Mouse (Mus musculus): ENCODE measurements around the gene 4632433K11Rik. TPM values are rescaled to one million over a fixed set of nuclear protein-coding genes. Genes with fewer than 3 reads are reported as not detected.
A peak's percentile ranks its signal among the peaks of the same experiment; 100 is the strongest.

The 4632433K11Rik gene
- polyA plus RNA-seq, 1 experiment from 2014 or later = 0.76 TPM

- Histone ChIP-seq H3K36me3 (ENCODE audit: inconsistent target) (peaks cover 20% of the 10 kb centered on the region; the same call in 1 of the 2 replicates), H3K4me3 (ENCODE audit: inconsistent target) (peak overlapping the region; percentile 92), H3K79me2 (ENCODE audit: inconsistent target) (peaks cover 80% of the 10 kb centered on the region), H3K27ac (peak overlapping the region; percentile 89)
- WGBS (ENCODE audit: missing documents) = 17% methylated on average over 6 of the region's 6 CpGs
Measured at GRCm38 (mm10) chr7:5080815-5081214, 46.9 kb downstream of the 4632433K11Rik start.

GRCm38 (mm10) chr7:5081241-5081640 is 47.3 kb downstream of the 4632433K11Rik start:
- peaks cover 81% of the 10 kb centered on the region for H3K79me2 ChIP-seq (ENCODE audit: inconsistent target)
- H3K27ac ChIP-seq = peak overlapping the region; percentile 89
- peak overlapping the region; percentile 92 for H3K4me3 ChIP-seq (ENCODE audit: inconsistent target)
- H3K36me3 ChIP-seq (ENCODE audit: inconsistent target) = peaks cover 24% of the 10 kb centered on the region; the same call in 1 of the 2 replicates
- WGBS (ENCODE audit: missing documents) = 75% methylated on average over 6 of the region's 6 CpGs

- Histone ChIP-seq H3K36me3 (ENCODE audit: inconsistent target) (peaks cover 26% of the 10 kb centered on the region; the same call in 1 of the 2 replicates), H3K79me2 (ENCODE audit: inconsistent target) (peaks cover 81% of the 10 kb centered on the region), H3K27ac (peak overlapping the region; percentile 89), H3K4me3 (ENCODE audit: inconsistent target) (peak overlapping the region; percentile 92; the same call in 1 of the 2 replicates)
- 100% methylated on average over 2 of the region's 2 CpGs for WGBS (ENCODE audit: missing documents)
Measured at GRCm38 (mm10) chr7:5081939-5082338, 48.0 kb downstream of the 4632433K11Rik start.

- Histone ChIP-seq H3K4me3 (ENCODE audit: inconsistent target) (no peak overlapping the region; the same call in 1 of the 2 replicates), H3K79me2 (ENCODE audit: inconsistent target) (peaks cover 81% of the 10 kb centered on the region), H3K27ac (peak overlapping the region; percentile 89), H3K36me3 (ENCODE audit: inconsistent target) (peaks cover 17% of the 10 kb centered on the region; the same call in 1 of the 2 replicates)
- WGBS (ENCODE audit: missing documents) = 73% methylated on average over 18 of the region's 18 CpGs
Measured at GRCm38 (mm10) chr7:5083325-5084105, 49.6 kb downstream of the 4632433K11Rik start.

Other genes with a start within 250 kb of the 4632433K11Rik start
- gene Tmem238, start 244.5 kb upstream of the 4632433K11Rik start, polyA plus RNA-seq (2018) = 0.67 to 1.6 TPM (median 0.70 TPM) in 3 replicates
- gene Rpl28, start 241.2 kb upstream of the 4632433K11Rik start, polyA plus RNA-seq (2018) = 395 to 534 TPM (median 483 TPM) in 3 replicates
- 69.0 to 174 TPM (median 124 TPM) in 3 replicates for gene Ube2s, start 221.5 kb upstream of the 4632433K11Rik start, polyA plus RNA-seq (2018)
- not detected in 3 replicates for gene Shisa7, start 189.4 kb upstream of the 4632433K11Rik start, polyA plus RNA-seq (2018)
- 6.2 to 11.2 TPM (median 10.2 TPM) in 3 replicates for gene Isoc2b, start 163.9 kb upstream of the 4632433K11Rik start, polyA plus RNA-seq (2018)
- gene Isoc2a, start 157.0 kb upstream of the 4632433K11Rik start, polyA plus RNA-seq (2018) = 9.6 to 13.3 TPM (median 13.0 TPM) in 3 replicates
- gene Gm36210, start 127.6 kb upstream of the 4632433K11Rik start, polyA plus RNA-seq (2018) = not detected in 3 replicates
- 3.1 to 5.6 TPM (median 4.4 TPM) in 3 replicates for gene Zfp628, start 118.9 kb upstream of the 4632433K11Rik start, polyA plus RNA-seq (2018)
- gene Nat14, start 112.1 kb upstream of the 4632433K11Rik start, polyA plus RNA-seq (2018) = 0.15 to 1.1 TPM (median 0.17 TPM) in 3 replicates
- gene Ssc5d, start 108.3 kb upstream of the 4632433K11Rik start, polyA plus RNA-seq (2018) = 0.13 to 0.33 TPM (median 0.28 TPM) in 3 replicates
- gene Sbk2, start 69.7 kb upstream of the 4632433K11Rik start, polyA plus RNA-seq (2018) = 0.36 to 1.8 TPM (median 1.1 TPM) in 3 replicates
- gene Sbk3, start 63.0 kb upstream of the 4632433K11Rik start, polyA plus RNA-seq (2018) = not detected in 3 replicates
- gene Zfp579, start 38.0 kb upstream of the 4632433K11Rik start, polyA plus RNA-seq (2018) = 4.3 to 9.9 TPM (median 7.3 TPM) in 3 replicates
- gene Zfp524, start 19.7 kb upstream of the 4632433K11Rik start, polyA plus RNA-seq (2018) = 13.7 to 24.6 TPM (median 14.3 TPM) in 3 replicates
- gene Fiz1, start 19.4 kb upstream of the 4632433K11Rik start, polyA plus RNA-seq (2018) = 16.5 to 21.5 TPM (median 18.2 TPM) in 3 replicates
- gene Gm44973, start 18.6 kb upstream of the 4632433K11Rik start, polyA plus RNA-seq (2018) = not detected in 3 replicates
- gene Zfp865, start 13.7 kb upstream of the 4632433K11Rik start, polyA plus RNA-seq (2018) = 11.9 to 13.8 TPM (median 12.4 TPM) in 3 replicates
- gene Ccdc106, start 13.6 kb upstream of the 4632433K11Rik start, polyA plus RNA-seq (2018) = 0.28 to 1.1 TPM (median 0.37 TPM) in 3 replicates
- 1.8 to 2.2 TPM (median 1.8 TPM) in 3 replicates for gene Zfp784, start 4.3 kb downstream of the 4632433K11Rik start, polyA plus RNA-seq (2018)
- gene Zfp580, start 17.4 kb downstream of the 4632433K11Rik start, polyA plus RNA-seq (2018) = 2.0 TPM in 3 replicates
- gene U2af2, start 28.0 kb downstream of the 4632433K11Rik start, polyA plus RNA-seq (2018) = 93.4 to 180 TPM (median 101 TPM) in 3 replicates
- gene Epn1, start 46.1 kb downstream of the 4632433K11Rik start, polyA plus RNA-seq (2018) = 84.6 to 130 TPM (median 119 TPM) in 3 replicates
- not detected in 3 replicates for gene Rfpl4, start 82.8 kb downstream of the 4632433K11Rik start, polyA plus RNA-seq (2018)
- 0.32 to 1.4 TPM (median 0.40 TPM) in 3 replicates for gene Rasl2-9, start 91.8 kb downstream of the 4632433K11Rik start, polyA plus RNA-seq (2018)
- gene Vmn1r55, start 115.6 kb downstream of the 4632433K11Rik start, polyA plus RNA-seq (2018) = not detected in 3 replicates
- gene Vmn1r56, start 162.6 kb downstream of the 4632433K11Rik start, polyA plus RNA-seq (2018) = not detected in 3 replicates
- not detected in 3 replicates for gene Vmn1r57, start 184.4 kb downstream of the 4632433K11Rik start, polyA plus RNA-seq (2018)

Measured in macrophage (primary cell).